Mouse (Mus musculus) bone marrow macrophage, adult 2 months (primary cell): ENCODE measurements around the gene Arhgef33. TPM values are rescaled to one million over a fixed set of nuclear protein-coding genes. Genes with fewer than 3 reads are reported as not detected.
A peak's percentile ranks its signal among the peaks of the same experiment; 100 is the strongest.
"Not testable (repeated sequence)": the region's sequence is repeated elsewhere in the genome, so short reads cannot be mapped to it uniquely, and the experiment has no call there.

Experiments used
- H3K27ac ChIP-seq: 2 replicates; pipeline ENCODE4 v1.5.1; 2012; ENCODE audit warnings: low read depth, low read length; ENCODE audit not compliant: insufficient read depth
- H3K4me1 ChIP-seq: 2 replicates; pipeline ENCODE4 v1.6.1; 2012; ENCODE audit warnings: low read length; ENCODE audit not compliant: control insufficient read depth, insufficient read depth
- H3K4me3 ChIP-seq: 2 replicates; pipeline ENCODE4 v1.5.1; 2012; ENCODE audit warnings: mild to moderate bottlenecking, low read length, moderate library complexity; ENCODE audit not compliant: insufficient read depth
- CTCF ChIP-seq: IDR thresholded peaks from 2 replicates; pipeline ENCODE4 v1.5.1; 2012; ENCODE audit warnings: low read depth, mild to moderate bottlenecking, low read length, moderate library complexity
- POLR2A ChIP-seq: IDR thresholded peaks from 2 replicates; pipeline ENCODE4 v1.6.1; 2012; ENCODE audit warnings: mild to moderate bottlenecking, low read depth, low read length, borderline replicate concordance
- polyA plus RNA-seq: library from polyadenylated mRNA; stranded (reverse); fragments of >200 nt; gene quantifications from 2 replicates; pipeline ENCODE4 v1.2.4, GENCODE M21; 2012; ENCODE audit not compliant: missing spikeins, insufficient read depth, insufficient read length

Arhgef33 gene
- polyA plus RNA-seq, 1 experiment: not detected

GRCm38 (mm10) chr17:80332386-80332785 lies 25.2 kb downstream of the Arhgef33 start:
- H3K4me1 ChIP-seq: no peaks in the 10 kb centered on the region
- no peak overlapping the region for H3K27ac ChIP-seq
- H3K4me3 ChIP-seq: no peak overlapping the region
- TF ChIP-seq POLR2A: no peak
- TF ChIP-seq CTCF: no peak

- TF ChIP-seq POLR2A: no peak
- no peak for TF ChIP-seq CTCF
- Histone ChIP-seq H3K4me3 (no peak overlapping the region), H3K4me1 (no peaks in the 10 kb centered on the region), H3K27ac (no peak overlapping the region)
These were observed 38.1 kb downstream of the Arhgef33 start for GRCm38 (mm10) chr17:80345277-80345676.

GRCm38 (mm10) chr17:80346591-80347125 lies 39.5 kb downstream of the Arhgef33 start:
- Histone ChIP-seq H3K4me3 (no peak overlapping the region), H3K4me1 (no peaks in the 10 kb centered on the region), H3K27ac (no peak overlapping the region)
- TF ChIP-seq POLR2A (no peak), CTCF (no peak)

GRCm38 (mm10) chr17:80347234-80347633 lies 40.0 kb downstream of the Arhgef33 start:
- TF ChIP-seq POLR2A: no peak
- TF ChIP-seq CTCF: no peak
- Histone ChIP-seq H3K27ac (no peak overlapping the region), H3K4me3 (no peak overlapping the region), H3K4me1 (no peaks in the 10 kb centered on the region)

- Histone ChIP-seq H3K27ac (no peak overlapping the region), H3K4me3 (no peak overlapping the region), H3K4me1 (no peaks in the 10 kb centered on the region)
- no peak for TF ChIP-seq POLR2A
- TF ChIP-seq CTCF: no peak
These were observed 53.0 kb downstream of the Arhgef33 start for GRCm38 (mm10) chr17:80360245-80360644.

GRCm38 (mm10) chr17:80367276-80367675 lies 60.1 kb downstream of the Arhgef33 start:
- no peak overlapping the region for H3K4me3 ChIP-seq
- no peak overlapping the region for H3K27ac ChIP-seq
- no peak for TF ChIP-seq CTCF
- no peak for TF ChIP-seq POLR2A
- H3K4me1 ChIP-seq: no peaks in the 10 kb centered on the region

GRCm38 (mm10) chr17:80368606-80369005 lies 61.4 kb downstream of the Arhgef33 start:
- H3K27ac ChIP-seq: no peak overlapping the region
- TF ChIP-seq CTCF: no peak
- TF ChIP-seq POLR2A: no peak
- no peak overlapping the region for H3K4me3 ChIP-seq
- no peaks in the 10 kb centered on the region for H3K4me1 ChIP-seq

- no peaks in the 10 kb centered on the region for H3K4me1 ChIP-seq
- TF ChIP-seq POLR2A: no peak
- no peak for TF ChIP-seq CTCF
- H3K27ac ChIP-seq: no peak within 1 kb of the TSS
- peak within 1 kb of the TSS; percentile 54 for H3K4me3 ChIP-seq
These were observed 66.0 kb downstream of the Arhgef33 start, which contains the start of gene Gm10190 for GRCm38 (mm10) chr17:80372989-80373725. Gene Gm10190, minus strand, starts transcription at chr17:80373541.

- Histone ChIP-seq H3K4me3 (peak overlapping the region; percentile 54), H3K27ac (no peak overlapping the region), H3K4me1 (no peaks in the 10 kb centered on the region)
- TF ChIP-seq POLR2A: no peak
- no peak for TF ChIP-seq CTCF
These were observed 66.5 kb downstream of the Arhgef33 start for GRCm38 (mm10) chr17:80373726-80374096.

GRCm38 (mm10) chr17:80378386-80378785 lies 71.2 kb downstream of the Arhgef33 start:
- H3K4me1 ChIP-seq, H3K4me3 ChIP-seq, H3K27ac ChIP-seq: not testable (repeated sequence)

- no peak for TF ChIP-seq POLR2A
- TF ChIP-seq CTCF: no peak
These were observed 78.5 kb downstream of the Arhgef33 start for GRCm38 (mm10) chr17:80385671-80386070.

More at GRCm38 (mm10) chr17:80385671-80386070, 78.5 kb downstream of the Arhgef33 start:
- Histone ChIP-seq H3K27ac (no peak overlapping the region), H3K4me1 (no peaks in the 10 kb centered on the region; the same call in 1 of the 2 replicates), H3K4me3 (no peak overlapping the region)
